Mouse (Mus musculus) kidney, embryonic 14.5 days (tissue): ENCODE measurements around the gene Intu. TPM values are rescaled to one million over a fixed set of nuclear protein-coding genes. Genes with fewer than 3 reads are reported as not detected.

Source experiments
- ATAC-seq: fragments of 200-750 bp; cut with Nextera tagmentation; 2 replicates; pipeline ENCODE4 v1.8.0; 2017; ENCODE audit warnings: moderate number of reproducible peaks, mild to moderate bottlenecking, moderate TSS enrichment, moderate library complexity; ENCODE audit not compliant: low FRiP score, low TSS enrichment
- H3K27ac ChIP-seq: fragments of 300-500 bp; sonication (generic); 2 replicates; pipeline ENCODE4 v1.5.1; 2014; ENCODE audit warnings: low read depth, mild to moderate bottlenecking, low read length, moderate library complexity, mixed read lengths
- H3K27me3 ChIP-seq: fragments of 300-500 bp; sonication (generic); 2 replicates; pipeline ENCODE4 v1.6.1; 2014; ENCODE audit warnings: mild to moderate bottlenecking, low read length; ENCODE audit not compliant: control insufficient read depth, insufficient read depth
- H3K36me3 ChIP-seq: fragments of 300-500 bp; sonication (generic); 2 replicates; pipeline ENCODE4 v1.6.1; 2014; ENCODE audit warnings: low read length, mixed read lengths; ENCODE audit not compliant: control insufficient read depth, insufficient read depth
- H3K4me1 ChIP-seq: fragments of 300-500 bp; sonication (generic); 2 replicates; pipeline ENCODE4 v1.6.1; 2014; ENCODE audit warnings: low read length, mixed read lengths; ENCODE audit not compliant: control insufficient read depth, insufficient read depth
- H3K4me2 ChIP-seq: fragments of 300-500 bp; sonication (generic); replicated peaks from 2 replicates; pipeline ENCODE4 v1.6.1; 2014; ENCODE audit warnings: low read depth, mild to moderate bottlenecking, low read length
- H3K4me3 ChIP-seq: fragments of 300-500 bp; sonication (generic); 2 replicates; pipeline ENCODE4 v1.5.1; 2014; ENCODE audit warnings: mild to moderate bottlenecking, low read length
- H3K9ac ChIP-seq: fragments of 300-500 bp; sonication (generic); 2 replicates; pipeline ENCODE4 v1.6.1; 2014; ENCODE audit warnings: low read depth, mild to moderate bottlenecking, low read length, moderate library complexity
- H3K9me3 ChIP-seq: fragments of 300-500 bp; sonication (generic); 2 replicates; pipeline ENCODE4 v1.6.1; 2016; ENCODE audit warnings: low read length; ENCODE audit not compliant: control insufficient read depth
- WGBS: fragments of 180-500 bp; shearing (Covaris S2); extraction: QIAGEN DNeasy Blood & Tissue Kit; methylation state at CpG from one replicate; pipeline ENCODE4 v1.1.7; 2014; 5-methylcytosine and 5-hydroxymethylcytosine counted together
- polyA plus RNA-seq: library from polyadenylated mRNA; unstranded; fragments of >200 nt; fragmentation: Nextera tagmentation; extraction: Ambion mirVana; gene quantifications from 2 replicates; pipeline ENCODE4 v1.2.1, GENCODE M21; 2014

Intu gene
- polyA plus RNA-seq, 1 experiment from 2014 or later, result 5.1 TPM

DNA sequence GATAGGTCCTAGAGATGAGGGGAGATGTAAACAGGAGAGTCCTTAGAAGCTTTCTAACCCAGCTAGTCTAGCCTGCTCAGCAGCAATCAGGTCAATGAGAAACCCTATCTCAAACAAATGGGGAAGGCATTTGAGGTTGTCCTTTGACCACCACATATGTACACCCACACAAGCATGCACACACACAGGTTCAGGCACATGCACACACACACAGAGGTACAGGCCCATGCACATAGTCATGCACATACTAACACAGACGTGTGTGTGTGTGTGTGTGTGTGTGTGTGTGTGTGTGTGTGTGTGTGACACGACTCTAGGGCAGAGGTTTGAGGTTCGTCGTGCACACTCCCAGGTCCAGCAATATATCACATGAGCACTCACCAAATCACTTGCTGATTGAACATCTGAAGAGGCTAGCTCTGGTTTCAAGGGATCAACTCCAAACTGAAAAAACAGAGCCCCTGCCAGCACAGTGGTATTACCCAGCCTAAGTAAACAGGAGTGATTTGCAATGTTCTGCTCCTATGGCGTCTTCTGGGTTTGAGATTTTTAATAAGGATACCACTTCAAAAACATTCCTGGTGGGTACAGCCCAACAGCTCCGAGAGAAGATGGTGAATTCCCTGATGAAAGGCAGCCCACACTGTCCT is 22.0 kb upstream of the Intu start:
- no peaks in the 10 kb centered on the region for H3K9me3 ChIP-seq
- WGBS, result 29% methylated on average over 6 of the region's 6 CpGs
- peak; percentile 69 for ATAC-seq

DNA sequence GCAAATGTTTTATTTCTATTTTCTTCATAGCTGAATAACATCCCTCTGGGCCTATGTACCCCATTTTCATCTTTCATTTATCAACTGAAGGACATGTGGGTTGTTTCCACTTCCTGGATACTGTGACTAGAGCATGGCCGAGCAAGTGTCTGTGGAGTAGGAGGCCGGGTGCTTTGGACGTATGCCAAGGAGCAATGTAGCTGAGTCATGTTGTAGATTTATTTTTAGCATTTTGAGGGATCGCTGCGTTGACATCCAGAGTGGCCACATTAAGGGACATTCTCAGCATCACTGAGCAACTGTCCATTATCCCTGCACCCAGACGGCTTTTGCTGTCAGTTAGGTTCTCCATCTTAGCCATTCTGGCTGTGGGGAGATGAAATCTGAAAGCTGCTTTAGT is 20.5 kb upstream of the Intu start:
- Histone ChIP-seq H3K27me3 (no peaks in the 10 kb centered on the region), H3K4me1 (no peaks in the 10 kb centered on the region), H3K4me2 (no peak overlapping the region), H3K36me3 (no peaks in the 10 kb centered on the region), H3K4me3 (no peak overlapping the region), H3K9ac (no peak overlapping the region), H3K9me3 (no peaks in the 10 kb centered on the region), H3K27ac (no peak overlapping the region)
- 56% methylated on average over 6 of the region's 6 CpGs for WGBS
- ATAC-seq, result no peak

More for the DNA sequence above, 22.0 kb upstream of the Intu start:
- Histone ChIP-seq H3K4me2 (no peak overlapping the region), H3K4me3 (no peak overlapping the region), H3K36me3 (no peaks in the 10 kb centered on the region), H3K4me1 (no peaks in the 10 kb centered on the region), H3K27me3 (no peaks in the 10 kb centered on the region), H3K9ac (no peak overlapping the region), H3K27ac (no peak overlapping the region)

DNA sequence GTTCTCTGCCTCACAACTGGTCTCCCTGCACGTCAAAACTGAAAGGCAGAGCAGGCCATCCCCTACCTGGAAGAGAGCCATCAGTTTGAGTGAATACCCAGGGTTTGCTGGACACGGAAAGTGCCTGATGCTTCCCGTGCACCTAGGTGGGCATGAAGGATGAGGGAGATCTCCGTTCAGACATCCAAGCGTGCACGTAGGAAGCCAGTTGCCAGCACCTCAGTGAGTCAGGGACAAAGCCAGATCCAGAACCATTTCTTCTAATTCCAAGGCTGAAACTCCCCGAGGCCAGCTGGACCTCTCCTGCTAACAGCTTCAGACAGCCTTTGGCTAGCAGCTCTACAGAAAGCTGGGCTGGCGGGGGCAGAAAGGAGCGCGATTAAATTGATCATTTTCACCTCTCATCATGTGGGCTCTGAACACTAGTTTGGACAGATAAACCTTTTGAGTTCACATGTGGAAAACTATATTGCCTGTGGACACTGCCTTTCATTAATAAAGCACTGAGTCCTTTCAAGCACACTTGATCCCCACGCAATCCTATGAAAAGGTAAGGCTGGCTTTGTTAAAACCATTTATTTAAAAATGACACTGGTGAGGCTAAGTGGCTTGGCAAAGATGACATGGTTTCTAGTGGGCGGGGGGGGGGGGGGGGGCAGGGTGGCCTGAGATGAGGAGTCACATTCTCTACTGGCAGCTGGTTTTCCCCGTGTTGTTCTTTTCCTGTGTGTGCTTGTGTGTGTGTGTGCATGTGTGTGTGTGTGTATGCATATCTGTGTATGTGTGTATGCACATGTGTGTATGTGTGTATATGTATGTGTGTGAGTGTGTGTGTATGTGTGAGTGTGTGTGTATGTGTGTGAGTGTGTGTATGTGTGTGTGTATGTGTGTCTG is 17.9 kb upstream of the Intu start:
- ATAC-seq, result no peak
- H3K4me2 ChIP-seq, result no peak overlapping the region
- no peaks in the 10 kb centered on the region for H3K9me3 ChIP-seq
- no peaks in the 10 kb centered on the region for H3K4me1 ChIP-seq
- H3K4me3 ChIP-seq, result no peak overlapping the region
- 87% methylated on average over 13 of the region's 13 CpGs for WGBS
- H3K27ac ChIP-seq, result no peak overlapping the region
- H3K9ac ChIP-seq, result no peak overlapping the region
- H3K36me3 ChIP-seq, result no peaks in the 10 kb centered on the region
- no peaks in the 10 kb centered on the region for H3K27me3 ChIP-seq

DNA sequence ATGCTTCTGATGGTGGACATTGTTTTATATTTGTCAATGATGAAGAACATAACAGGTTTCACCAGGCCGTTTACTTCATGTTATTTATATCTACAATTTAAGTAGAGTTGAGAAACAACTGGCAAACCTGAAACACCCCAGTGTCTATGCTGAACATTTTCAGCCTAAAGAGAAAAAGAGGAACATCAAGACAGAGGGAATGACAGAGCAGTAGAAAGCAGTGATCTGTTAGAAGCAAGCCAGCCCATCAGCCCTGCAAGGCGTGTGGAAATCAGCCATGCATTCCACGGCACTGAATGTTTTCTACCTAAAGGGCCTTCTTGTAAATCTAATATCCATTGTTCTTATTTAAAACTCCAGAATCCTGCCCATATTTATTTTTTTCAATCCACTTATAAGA is 12.8 kb upstream of the Intu start:
- no peaks in the 10 kb centered on the region for H3K4me1 ChIP-seq
- no peak overlapping the region for H3K4me3 ChIP-seq
- no peak overlapping the region for H3K27ac ChIP-seq
- no peaks in the 10 kb centered on the region for H3K36me3 ChIP-seq
- H3K9me3 ChIP-seq, result no peaks in the 10 kb centered on the region
- no peaks in the 10 kb centered on the region for H3K27me3 ChIP-seq
- 82% methylated on average over 3 of the region's 3 CpGs for WGBS
- H3K4me2 ChIP-seq, result no peak overlapping the region
- no peak overlapping the region for H3K9ac ChIP-seq
- ATAC-seq, result no peak

DNA sequence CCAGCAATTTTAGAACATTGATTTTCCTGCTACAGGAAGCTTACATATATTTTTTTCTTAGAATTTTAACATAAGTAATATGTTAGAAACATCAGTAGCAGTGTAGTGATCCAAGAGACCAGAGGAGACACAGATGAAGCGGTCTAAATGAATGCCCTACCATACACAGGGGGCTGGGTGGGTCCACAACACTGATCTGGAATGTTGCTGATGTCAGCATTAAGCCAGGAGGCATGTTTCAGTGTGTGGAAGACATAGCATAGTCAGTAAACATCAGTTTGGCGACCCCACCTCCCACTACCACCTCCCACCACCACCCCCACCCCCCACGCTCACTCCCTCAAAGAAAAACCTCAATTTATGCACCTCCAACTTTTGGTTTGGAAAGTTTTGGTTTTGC is 11.5 kb upstream of the Intu start:
- Histone ChIP-seq H3K27ac (no peak overlapping the region), H3K4me2 (no peak overlapping the region), H3K9ac (no peak overlapping the region), H3K36me3 (no peaks in the 10 kb centered on the region), H3K9me3 (no peaks in the 10 kb centered on the region), H3K4me1 (no peaks in the 10 kb centered on the region), H3K4me3 (no peak overlapping the region), H3K27me3 (no peaks in the 10 kb centered on the region)
- WGBS, result 75% methylated on average over 3 of the region's 3 CpGs
- ATAC-seq, result no peak

DNA sequence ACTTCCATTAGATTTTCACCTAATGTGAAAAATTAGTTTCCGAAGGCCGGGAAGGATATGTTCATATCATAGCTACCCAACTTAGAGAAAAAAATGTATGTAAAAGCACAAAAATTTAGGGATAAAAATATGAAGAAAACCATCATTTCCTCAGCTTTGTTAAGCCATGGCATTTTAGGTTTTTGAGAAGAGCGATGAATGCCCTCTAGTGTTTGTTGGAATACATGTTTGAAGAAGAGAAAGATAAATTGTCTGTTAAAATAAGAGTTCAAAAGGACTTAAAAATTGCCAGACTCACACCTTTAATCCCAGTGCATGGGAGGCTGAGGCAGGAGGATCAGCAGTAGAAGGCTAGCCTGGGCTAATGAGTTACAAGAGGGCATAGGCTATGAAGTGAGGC is 10.5 kb upstream of the Intu start:
- H3K36me3 ChIP-seq, result no peaks in the 10 kb centered on the region
- H3K9ac ChIP-seq, result no peak overlapping the region
- no peak overlapping the region for H3K4me3 ChIP-seq
- no peak for ATAC-seq
- no peak overlapping the region for H3K27ac ChIP-seq
- H3K4me2 ChIP-seq, result no peak overlapping the region
- H3K9me3 ChIP-seq, result no peaks in the 10 kb centered on the region
- WGBS, result 97% methylated on average over 3 of the region's 3 CpGs
- no peaks in the 10 kb centered on the region for H3K27me3 ChIP-seq
- H3K4me1 ChIP-seq, result no peaks in the 10 kb centered on the region

DNA sequence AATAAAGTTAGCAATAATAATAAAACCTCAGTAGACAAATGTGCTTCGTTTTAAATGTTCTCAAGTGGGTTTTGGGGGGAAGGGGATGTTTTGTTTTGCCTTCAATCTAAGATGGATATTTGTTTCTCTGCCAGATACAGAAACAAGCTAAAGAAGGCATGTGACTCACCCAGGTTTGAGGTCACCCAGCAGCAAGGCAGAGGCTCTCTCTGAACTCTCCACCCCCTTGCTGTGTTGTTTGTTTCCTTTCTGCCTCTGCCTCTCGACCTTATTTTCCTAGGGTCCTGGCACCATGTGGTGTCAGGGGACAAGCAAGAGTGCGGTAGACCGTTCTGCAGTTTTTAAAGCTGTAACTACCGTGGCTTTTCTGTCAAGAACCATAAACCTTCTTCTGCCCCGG is 8.6 kb upstream of the Intu start:
- ATAC-seq, result no peak
- no peaks in the 10 kb centered on the region for H3K9me3 ChIP-seq
- no peaks in the 10 kb centered on the region for H3K36me3 ChIP-seq
- H3K4me2 ChIP-seq, result no peak overlapping the region
- H3K4me3 ChIP-seq, result no peak overlapping the region
- no peaks in the 10 kb centered on the region for H3K4me1 ChIP-seq
- H3K9ac ChIP-seq, result no peak overlapping the region
- WGBS, result 27% methylated on average over 6 of the region's 6 CpGs
- no peak overlapping the region for H3K27ac ChIP-seq
- H3K27me3 ChIP-seq, result no peaks in the 10 kb centered on the region

DNA sequence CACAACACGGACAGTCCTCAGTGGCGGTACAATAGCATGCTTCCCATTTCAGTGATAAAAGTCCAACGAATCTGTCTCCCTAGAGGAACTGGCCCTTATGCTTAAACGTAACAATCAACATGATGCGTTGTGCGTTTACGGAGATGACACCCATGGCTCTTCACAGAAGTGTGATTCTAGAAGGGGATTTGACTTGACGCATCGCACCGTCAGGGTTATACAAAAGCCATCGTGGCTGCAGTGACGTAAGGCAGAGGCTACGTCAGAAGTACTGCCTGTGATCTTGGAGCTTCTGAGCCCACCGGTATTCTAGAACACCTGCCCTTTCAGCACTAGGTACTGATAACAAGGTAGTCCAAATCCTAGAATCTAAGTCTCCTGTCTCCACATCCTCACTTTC is 8.2 kb upstream of the Intu start:
- H3K4me2 ChIP-seq, result no peak overlapping the region
- H3K4me1 ChIP-seq, result no peaks in the 10 kb centered on the region
- no peaks in the 10 kb centered on the region for H3K36me3 ChIP-seq
- WGBS, result 53% methylated on average over 14 of the region's 14 CpGs
- ATAC-seq, result no peak
- no peak overlapping the region for H3K27ac ChIP-seq
- no peaks in the 10 kb centered on the region for H3K9me3 ChIP-seq
- H3K9ac ChIP-seq, result no peak overlapping the region
- H3K27me3 ChIP-seq, result no peaks in the 10 kb centered on the region
- H3K4me3 ChIP-seq, result no peak overlapping the region

DNA sequence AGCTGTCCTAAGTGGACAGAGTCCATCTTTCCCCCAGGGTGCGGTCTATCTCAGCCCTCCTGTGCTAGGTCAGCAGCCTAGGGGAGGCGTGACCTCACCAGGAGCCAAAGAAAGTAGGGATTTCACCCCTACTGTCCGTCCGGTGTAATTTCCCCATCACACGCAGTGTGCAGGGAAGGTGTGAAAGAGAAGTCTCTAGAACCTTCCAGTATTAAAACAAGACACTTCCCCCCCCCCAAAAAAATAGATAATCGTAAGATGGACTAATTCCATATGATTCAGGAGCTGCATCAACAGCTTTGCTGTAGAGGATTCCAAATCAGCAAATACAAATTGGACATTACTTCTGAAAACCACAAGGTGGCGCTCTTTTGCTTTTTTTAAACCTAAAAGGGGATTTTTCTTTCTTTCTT is 7.7 kb upstream of the Intu start:
- Histone ChIP-seq H3K27me3 (no peaks in the 10 kb centered on the region), H3K4me1 (no peaks in the 10 kb centered on the region), H3K36me3 (no peaks in the 10 kb centered on the region), H3K27ac (no peak overlapping the region), H3K4me3 (no peak overlapping the region), H3K9ac (no peak overlapping the region), H3K9me3 (no peaks in the 10 kb centered on the region), H3K4me2 (no peak overlapping the region; the same call in 1 of the 2 replicates)
- 24% methylated on average over 7 of the region's 7 CpGs for WGBS
- ATAC-seq, result no peak; the same call in 1 of the 2 replicates
